In the genomic region with DNA sequence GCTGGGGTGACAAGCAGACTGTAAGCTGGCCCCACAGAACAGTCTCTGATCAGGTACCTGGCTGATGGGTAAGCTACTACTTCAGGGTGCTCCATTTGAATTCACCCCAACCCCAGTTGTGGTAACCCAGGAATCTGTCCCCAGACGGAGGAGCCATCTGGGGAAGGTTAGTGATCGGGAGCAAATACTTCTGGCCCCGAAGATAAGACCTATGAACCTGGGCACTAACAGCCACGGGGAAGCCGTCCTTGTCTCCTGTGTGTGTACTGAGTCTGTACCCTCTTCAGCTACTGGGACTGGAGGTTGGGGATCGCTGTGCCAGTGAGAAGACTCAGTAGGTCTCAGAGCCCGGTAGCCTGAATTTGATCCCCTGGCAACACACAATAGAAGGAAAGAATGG, we compare ENCODE assay signal across 27 mouse cellular contexts.
DNase-seq lines count a peak whose midpoint lies in the region; ATAC-seq and TF ChIP-seq lines count a peak whose summit lies in the region.
"Had no signal": no experiment of that assay in that cellular context is flagged by ENCODE, and none has a peak within 500 bp of the region (broad histone marks: within the 10 kb centered on the region; RNA-seq: fewer than 3 reads in every experiment).

No protein-coding gene starts in this region.

- no peak overlapping the region; the same call in 1 of the 2 replicates for H3K27ac ChIP-seq in liver, embryonic 13.5 days
- H3K27ac ChIP-seq in liver, postnatal 0 days (ENCODE audit: low read depth) = no peak overlapping the region
- H3K27ac ChIP-seq in midbrain, embryonic 16.5 days (ENCODE audit: low read length) = no peak overlapping the region
- H3K27ac ChIP-seq in intestine, postnatal 0 days (ENCODE audit: low read depth, low read length) = no peak overlapping the region
- H3K27ac ChIP-seq: forebrain, embryonic 13.5 days; heart, embryonic 15.5 days; hindbrain, embryonic 10.5 days; hindbrain, embryonic 14.5 days had no signal

- H3K4me1 ChIP-seq in liver, embryonic 13.5 days (replicated peaks) = peaks cover 65% of the 10 kb centered on the region
- peaks cover 13% of the 10 kb centered on the region for H3K4me1 ChIP-seq in liver, postnatal 0 days (ENCODE audit: insufficient read depth)
- peaks cover 32% of the 10 kb centered on the region for H3K4me1 ChIP-seq in midbrain, embryonic 16.5 days (ENCODE audit: control insufficient read depth, insufficient read depth, low read length)
- H3K4me1 ChIP-seq in intestine, postnatal 0 days (replicated peaks; ENCODE audit: control insufficient read depth, insufficient read depth, low read length) = no peaks in the 10 kb centered on the region

- H3K9me3 ChIP-seq in liver, embryonic 13.5 days (replicated peaks) = no peaks in the 10 kb centered on the region
- H3K9me3 ChIP-seq in liver, postnatal 0 days (ENCODE audit: low read length) = no peaks in the 10 kb centered on the region
- H3K9me3 ChIP-seq in midbrain, embryonic 16.5 days (replicated peaks; ENCODE audit: control insufficient read depth, low read length, poor library complexity, severe bottlenecking) = no peaks in the 10 kb centered on the region
- no peaks in the 10 kb centered on the region for H3K9me3 ChIP-seq in intestine, postnatal 0 days (ENCODE audit: control insufficient read depth)
- H3K9me3 ChIP-seq: forebrain, embryonic 13.5 days; G1E; heart, embryonic 12.5 days; heart, embryonic 15.5 days; hindbrain, embryonic 10.5 days had no signal

- no peak overlapping the region for H3K4me3 ChIP-seq in liver, embryonic 13.5 days (replicated peaks)
- H3K4me3 ChIP-seq in liver, postnatal 0 days (ENCODE audit: low read depth, low read length) = no peak overlapping the region
- H3K4me3 ChIP-seq in midbrain, embryonic 16.5 days (ENCODE audit: low read depth, low read length) = no peak overlapping the region
- no peak overlapping the region for H3K4me3 ChIP-seq in intestine, postnatal 0 days (ENCODE audit: low read depth, low read length)
- H3K4me3 ChIP-seq: forebrain, embryonic 13.5 days; heart, embryonic 12.5 days; heart, embryonic 15.5 days; hindbrain, embryonic 10.5 days had no signal

- ATAC-seq in erythroblast, adult 5-6 weeks (replicated peaks; ENCODE audit: low FRiP score, poor library complexity, severe bottlenecking) = peak; percentile 61
- ATAC-seq in liver, embryonic 13.5 days (ENCODE audit: low read depth) = peak; percentile 24; the same call in 1 of the 2 replicates
- ATAC-seq in liver, postnatal 0 days = peak; percentile 30; the same call in 1 of the 2 replicates
- ATAC-seq in midbrain, embryonic 16.5 days = no peak
- ATAC-seq in intestine, postnatal 0 days = no peak
- ATAC-seq: forebrain, embryonic 13.5 days; forebrain, postnatal 0 days; Patski had no signal

- 0 out of 2 replicates have a peak, but pooled peaks have one; percentile 34 for TF ChIP-seq EP300 in liver, postnatal 0 days (IDR thresholded peaks at IDR 0.05; ENCODE audit: low read depth)

- WGBS in liver, embryonic 13.5 days (ENCODE audit: insufficient replicate concordance) = 33% methylated on average over 7 of the region's 7 CpGs
- 61% methylated on average over 7 of the region's 7 CpGs for WGBS in liver, postnatal 0 days (ENCODE audit: insufficient replicate concordance)
- 85% methylated on average over 7 of the region's 7 CpGs for WGBS in midbrain, embryonic 16.5 days
- 76% methylated on average over 7 of the region's 7 CpGs for WGBS in intestine, postnatal 0 days

- H3K4me2 ChIP-seq in liver, embryonic 13.5 days = no peak overlapping the region
- no peak overlapping the region for H3K4me2 ChIP-seq in liver, postnatal 0 days (ENCODE audit: low read depth, low read length)
- H3K4me2 ChIP-seq in midbrain, embryonic 16.5 days (ENCODE audit: low read length) = no peak overlapping the region
- H3K4me2 ChIP-seq in intestine, postnatal 0 days (replicated peaks; ENCODE audit: low read depth) = no peak overlapping the region
- H3K4me2 ChIP-seq: forebrain, embryonic 13.5 days; heart, embryonic 12.5 days; heart, embryonic 15.5 days; hindbrain, embryonic 14.5 days had no signal

- TF ChIP-seq CTCF in liver, postnatal 0 days (IDR thresholded peaks at IDR 0.05; ENCODE audit: low read depth) = no peak
- no peak for TF ChIP-seq CTCF in intestine, postnatal 0 days (IDR thresholded peaks at IDR 0.05; ENCODE audit: low read depth)

- H3K9ac ChIP-seq in liver, embryonic 13.5 days = peak overlapping the region; percentile 4; the same call in 1 of the 2 replicates
- H3K9ac ChIP-seq in liver, postnatal 0 days (replicated peaks) = no peak overlapping the region
- no peak overlapping the region for H3K9ac ChIP-seq in midbrain, embryonic 16.5 days (ENCODE audit: low read depth, low read length)
- no peak overlapping the region for H3K9ac ChIP-seq in intestine, postnatal 0 days (ENCODE audit: low read depth, low read length)
- H3K9ac ChIP-seq: forebrain, embryonic 13.5 days; forebrain, postnatal 0 days; heart, embryonic 12.5 days; heart, embryonic 15.5 days; hindbrain, embryonic 14.5 days had no signal

- no peaks in the 10 kb centered on the region for H3K36me3 ChIP-seq in liver, embryonic 13.5 days
- no peaks in the 10 kb centered on the region for H3K36me3 ChIP-seq in liver, postnatal 0 days (replicated peaks; ENCODE audit: insufficient read depth, low read length)
- H3K36me3 ChIP-seq in midbrain, embryonic 16.5 days (ENCODE audit: control insufficient read depth, insufficient read depth, low read length) = no peaks in the 10 kb centered on the region
- no peaks in the 10 kb centered on the region for H3K36me3 ChIP-seq in intestine, postnatal 0 days (ENCODE audit: control insufficient read depth, insufficient read depth)
- H3K36me3 ChIP-seq: G1E; heart, embryonic 12.5 days; heart, embryonic 15.5 days; hindbrain, embryonic 10.5 days had no signal

- H3K27me3 ChIP-seq in liver, embryonic 13.5 days = peaks cover 26% of the 10 kb centered on the region
- no peaks in the 10 kb centered on the region for H3K27me3 ChIP-seq in liver, postnatal 0 days (ENCODE audit: insufficient read depth, low read length)
- no peaks in the 10 kb centered on the region; the same call in 1 of the 2 replicates for H3K27me3 ChIP-seq in midbrain, embryonic 16.5 days (ENCODE audit: control insufficient read depth, insufficient read depth, low read depth, low read length)
- H3K27me3 ChIP-seq in intestine, postnatal 0 days (replicated peaks; ENCODE audit: control insufficient read depth, insufficient read depth, low read length) = no peaks in the 10 kb centered on the region
- H3K27me3 ChIP-seq: heart, embryonic 15.5 days; Patski had no signal

- peak; percentile 41 for DNase-seq in liver
- no peak for DNase-seq in liver, embryonic 13.5 days
- no peak for DNase-seq in liver, postnatal 0 days
- DNase-seq in embryo, embryonic 9.5 days (ENCODE audit: extremely low spot score) = no peak
- DNase-seq in frontal cortex, postnatal 14 days (ENCODE audit: low spot score in 2 of 2) = no peak
- DNase-seq: adrenal gland, adult 2 months; adrenal gland, postnatal 14 days; B cell, adult 2 months; cerebellum, adult 11 months; cerebellum, adult 2 months; cerebellum, adult 9-11 months; cerebellum, postnatal 25 days; forebrain, postnatal 0 days; gastrocnemius, postnatal 25 days; heart, adult 18-20 months; heart, postnatal 10 days; heart, postnatal 36 days had no signal

Comparison
In these comparisons a context has a peak if more than half of its experiments do, and no peak if none do; other contexts are left out.
1. ATAC-seq: peak in erythroblast, adult 5-6 weeks (single experiment), liver, embryonic 13.5 days (single experiment) and liver, postnatal 0 days (single experiment); none in midbrain, embryonic 16.5 days (single experiment) and intestine, postnatal 0 days (single experiment).